Mouse (Mus musculus): ENCODE data around the gene Kpnb1. TPM values are rescaled to one million over a fixed set of nuclear protein-coding genes. Genes with fewer than 3 reads are reported as not detected.

Kpnb1 gene
- total and polyA plus RNA-seq, 3 experiments: 22.1 to 80.8 (median 71.7) TPM

GRCm38 (mm10) chr11:97176851-97177250, 10.8 kb downstream of the Kpnb1 start:
- 33% methylated on average over 3 of the region's 3 CpGs for WGBS
- Histone ChIP-seq H3K27ac (no peak overlapping the region), H3K4me1 (ENCODE audit: control insufficient read depth, insufficient read depth, low read length) (no peaks in the 10 kb centered on the region), H3K36me3 (ENCODE audit: control insufficient read depth, insufficient read depth, low read length) (peaks cover 7% of the 10 kb centered on the region), H3K4me3 (no peak overlapping the region), H3K9ac (ENCODE audit: low read depth, low read length) (no peak overlapping the region), H3K79me2 (replicated peaks; ENCODE audit: control insufficient read depth, insufficient read depth, low read length) (peaks cover under 1% of the 10 kb centered on the region), H3K27me3 (ENCODE audit: control insufficient read depth, insufficient read depth, low read length) (no peaks in the 10 kb centered on the region)
- TF ChIP-seq CTCF (IDR thresholded peaks at IDR 0.05) (peak; percentile 81), POLR2A (IDR thresholded peaks at IDR 0.05; ENCODE audit: insufficient read depth, low read depth, low read length) (no peak), EP300 (IDR thresholded peaks at IDR 0.05; ENCODE audit: insufficient read depth, low read depth, low read length) (no peak)
- intact Hi-C loops (cut with DNase I): loop anchor here (1.0 kb wide), 1 partner anchor 76 kb away; no protein-coding TSS in a partner anchor
- DNase-seq: peak; percentile 15 to 27

GRCm38 (mm10) chr11:97175499-97175898, 12.2 kb downstream of the Kpnb1 start:
- no peaks in the 10 kb centered on the region for H3K27me3 ChIP-seq (ENCODE audit: control insufficient read depth, insufficient read depth, low read length)
- peaks cover 7% of the 10 kb centered on the region for H3K36me3 ChIP-seq (ENCODE audit: control insufficient read depth, insufficient read depth, low read length)
- intact Hi-C loops (cut with DNase I): no loop called here
- no peaks in the 10 kb centered on the region for H3K4me1 ChIP-seq (ENCODE audit: control insufficient read depth, insufficient read depth, low read length)
- no peak overlapping the region for H3K4me3 ChIP-seq
- no peak overlapping the region for H3K27ac ChIP-seq
- DNase-seq: no peak
- no peaks in the 10 kb centered on the region; the same call in 1 of the 2 replicates for H3K79me2 ChIP-seq (replicated peaks; ENCODE audit: control insufficient read depth, insufficient read depth, low read length)
- WGBS: 87% methylated on average over 7 of the region's 7 CpGs
- H3K9ac ChIP-seq (ENCODE audit: low read depth, low read length): no peak overlapping the region
- TF ChIP-seq EP300 (IDR thresholded peaks at IDR 0.05; ENCODE audit: insufficient read depth, low read depth, low read length) (no peak), POLR2A (IDR thresholded peaks at IDR 0.05; ENCODE audit: insufficient read depth, low read depth, low read length) (no peak), CTCF (IDR thresholded peaks at IDR 0.05) (no peak)

- no peaks in the 10 kb centered on the region; the same call in 1 of the 2 replicates for H3K36me3 ChIP-seq (ENCODE audit: control insufficient read depth, insufficient read depth, low read length)
- no peaks in the 10 kb centered on the region for H3K79me2 ChIP-seq (replicated peaks; ENCODE audit: control insufficient read depth, insufficient read depth, low read length)
- no peak for DNase-seq
- H3K4me3 ChIP-seq: no peak overlapping the region
- H3K9ac ChIP-seq (ENCODE audit: low read depth, low read length): no peak overlapping the region
- intact Hi-C loops (cut with DNase I): no loop called here
- H3K4me1 ChIP-seq (ENCODE audit: control insufficient read depth, insufficient read depth, low read length): no peaks in the 10 kb centered on the region
- TF ChIP-seq POLR2A (IDR thresholded peaks at IDR 0.05; ENCODE audit: insufficient read depth, low read depth, low read length): no peak
- no peak for TF ChIP-seq EP300 (IDR thresholded peaks at IDR 0.05; ENCODE audit: insufficient read depth, low read depth, low read length)
- TF ChIP-seq CTCF (IDR thresholded peaks at IDR 0.05): no peak
- no peaks in the 10 kb centered on the region for H3K27me3 ChIP-seq (ENCODE audit: control insufficient read depth, insufficient read depth, low read length)
- 67% methylated on average over 6 of the region's 6 CpGs for WGBS
- no peak overlapping the region for H3K27ac ChIP-seq
Measured at GRCm38 (mm10) chr11:97160341-97160740, 27.3 kb downstream of the Kpnb1 start.

- no peak for TF ChIP-seq POLR2A (IDR thresholded peaks at IDR 0.05; ENCODE audit: insufficient read depth, low read depth, low read length)
- TF ChIP-seq CTCF (IDR thresholded peaks at IDR 0.05): no peak
- TF ChIP-seq EP300 (IDR thresholded peaks at IDR 0.05; ENCODE audit: insufficient read depth, low read depth, low read length): no peak
Measured at GRCm38 (mm10) chr11:97156999-97157398, 30.7 kb downstream of the Kpnb1 start.

GRCm38 (mm10) chr11:97152662-97153287, 34.9 kb downstream of the Kpnb1 start:
- Histone ChIP-seq H3K36me3 (ENCODE audit: control insufficient read depth, insufficient read depth, low read length) (no peaks in the 10 kb centered on the region), H3K4me1 (ENCODE audit: control insufficient read depth, insufficient read depth, low read length) (peaks cover 5% of the 10 kb centered on the region), H3K27ac (no peak overlapping the region), H3K4me3 (no peak overlapping the region), H3K9ac (ENCODE audit: low read depth, low read length) (no peak overlapping the region), H3K27me3 (ENCODE audit: control insufficient read depth, insufficient read depth, low read length) (no peaks in the 10 kb centered on the region), H3K79me2 (replicated peaks; ENCODE audit: control insufficient read depth, insufficient read depth, low read length) (no peaks in the 10 kb centered on the region)
- WGBS: 46% methylated on average over 10 of the region's 10 CpGs
- no peak for DNase-seq
- intact Hi-C loops (cut with DNase I): no loop called here
- TF ChIP-seq POLR2A (IDR thresholded peaks at IDR 0.05; ENCODE audit: insufficient read depth, low read depth, low read length) (no peak), CTCF (IDR thresholded peaks at IDR 0.05) (peak; percentile 38)

More at GRCm38 (mm10) chr11:97156999-97157398, 30.7 kb downstream of the Kpnb1 start:
- no peak for DNase-seq
- Histone ChIP-seq H3K27ac (no peak overlapping the region), H3K27me3 (ENCODE audit: control insufficient read depth, insufficient read depth, low read length) (no peaks in the 10 kb centered on the region), H3K4me1 (ENCODE audit: control insufficient read depth, insufficient read depth, low read length) (0 out of 2 replicates have a peak, but pooled peaks cover under 1% of the 10 kb centered on the region), H3K79me2 (replicated peaks; ENCODE audit: control insufficient read depth, insufficient read depth, low read length) (no peaks in the 10 kb centered on the region), H3K4me3 (no peak overlapping the region), H3K9ac (ENCODE audit: low read depth, low read length) (no peak overlapping the region), H3K36me3 (ENCODE audit: control insufficient read depth, insufficient read depth, low read length) (no peaks in the 10 kb centered on the region; the same call in 1 of the 2 replicates)
- WGBS: 74% methylated on average over 7 of the region's 7 CpGs
- intact Hi-C loops (cut with DNase I): no loop called here

- Histone ChIP-seq H3K36me3 (ENCODE audit: control insufficient read depth, insufficient read depth, low read length) (no peaks in the 10 kb centered on the region), H3K79me2 (replicated peaks; ENCODE audit: control insufficient read depth, insufficient read depth, low read length) (no peaks in the 10 kb centered on the region), H3K9ac (ENCODE audit: low read depth, low read length) (no peak overlapping the region), H3K27me3 (ENCODE audit: control insufficient read depth, insufficient read depth, low read length) (no peaks in the 10 kb centered on the region), H3K27ac (no peak overlapping the region; the same call in 1 of the 2 replicates), H3K4me1 (ENCODE audit: control insufficient read depth, insufficient read depth, low read length) (peaks cover 5% of the 10 kb centered on the region), H3K4me3 (no peak overlapping the region)
- TF ChIP-seq CTCF (IDR thresholded peaks at IDR 0.05): no peak
- no peak for TF ChIP-seq POLR2A (IDR thresholded peaks at IDR 0.05; ENCODE audit: insufficient read depth, low read depth, low read length)
- DNase-seq: peak; percentile 48 to 49
- WGBS: 3% methylated on average over 11 of the region's 11 CpGs
- intact Hi-C loops (cut with DNase I): no loop called here
Measured at GRCm38 (mm10) chr11:97152023-97152426, 35.7 kb downstream of the Kpnb1 start.
